Mouse (Mus musculus) erythroblast, embryonic 14.5 days (primary cell): ENCODE data around the gene Gm13278. TPM values are rescaled to one million over a fixed set of nuclear protein-coding genes. Genes with fewer than 3 reads are reported as not detected.
"Not testable (repeated sequence)": the region's sequence is repeated elsewhere in the genome, so short reads cannot be mapped to it uniquely, and the experiment has no call there.

ENCODE experiments used
- H3K27me3 ChIP-seq: 2 replicates; pipeline ENCODE4 v1.6.1; 2012; ENCODE audit warnings: inconsistent platforms; ENCODE audit not compliant: control insufficient read depth
- H3K36me3 ChIP-seq: 2 replicates; pipeline ENCODE4 v1.6.1; 2012; ENCODE audit warnings: mild to moderate bottlenecking, inconsistent platforms; ENCODE audit not compliant: control insufficient read depth
- H3K4me1 ChIP-seq: 2 replicates; pipeline ENCODE4 v1.6.1; 2012; ENCODE audit warnings: inconsistent platforms; ENCODE audit not compliant: control insufficient read depth
- H3K4me3 ChIP-seq: replicated peaks from 2 replicates; pipeline ENCODE3; 2012; ENCODE audit warnings: moderate library complexity, mild to moderate bottlenecking, inconsistent platforms
- H3K9me3 ChIP-seq: 2 replicates; pipeline ENCODE4 v1.6.1; 2012; ENCODE audit warnings: low read length, inconsistent platforms, mixed read lengths; ENCODE audit not compliant: control insufficient read depth
- polyA plus RNA-seq: library from polyadenylated mRNA; stranded (reverse); fragments of >175 nt; gene quantifications from 2 replicates; pipeline ENCODE4 v1.2.3, GENCODE M21; 2012

Gm13278 gene
- polyA plus RNA-seq, 1 experiment: not detected

- not testable (repeated sequence) for H3K36me3 ChIP-seq, H3K4me3 ChIP-seq, H3K27me3 ChIP-seq, H3K4me1 ChIP-seq, H3K9me3 ChIP-seq
Observed at GRCm38 (mm10) chr4:88773534-88773933, 17.8 kb upstream of the Gm13278 start, which contains the start of gene Gm13290. Gm13290 (plus strand) TSS chr4:88773834.

GRCm38 (mm10) chr4:88776622-88777021, 14.7 kb upstream of the Gm13278 start, which contains the start of gene Gm13289:
Gm13289 (plus strand) TSS chr4:88776922.
- not testable (repeated sequence) for H3K9me3 ChIP-seq, H3K4me1 ChIP-seq, H3K4me3 ChIP-seq, H3K36me3 ChIP-seq, H3K27me3 ChIP-seq

- not testable (repeated sequence) for H3K36me3 ChIP-seq, H3K4me1 ChIP-seq, H3K4me3 ChIP-seq, H3K9me3 ChIP-seq, H3K27me3 ChIP-seq
Observed at GRCm38 (mm10) chr4:88779550-88779949, 11.8 kb upstream of the Gm13278 start, which contains the start of gene Gm13272. Gm13272 (plus strand) TSS chr4:88779850.

- H3K9me3 ChIP-seq, H3K36me3 ChIP-seq, H3K27me3 ChIP-seq, H3K4me1 ChIP-seq, H3K4me3 ChIP-seq: not testable (repeated sequence)
Observed at GRCm38 (mm10) chr4:88780320-88780719, 11.0 kb upstream of the Gm13278 start.

GRCm38 (mm10) chr4:88781831-88782230, 9.5 kb upstream of the Gm13278 start, which contains the start of gene Ifnz:
Ifnz (plus strand) TSS chr4:88782131.
- not testable (repeated sequence) for H3K36me3 ChIP-seq, H3K27me3 ChIP-seq, H3K4me3 ChIP-seq, H3K4me1 ChIP-seq, H3K9me3 ChIP-seq

GRCm38 (mm10) chr4:88782335-88782734, 9.0 kb upstream of the Gm13278 start:
- not testable (repeated sequence) for H3K36me3 ChIP-seq, H3K9me3 ChIP-seq, H3K27me3 ChIP-seq, H3K4me1 ChIP-seq, H3K4me3 ChIP-seq

GRCm38 (mm10) chr4:88785409-88785808, 5.9 kb upstream of the Gm13278 start, which contains the start of gene Gm13276:
Gm13276 (plus strand) TSS chr4:88785709.
- not testable (repeated sequence) for H3K9me3 ChIP-seq, H3K27me3 ChIP-seq, H3K4me1 ChIP-seq

GRCm38 (mm10) chr4:88788402-88788801, 2.9 kb upstream of the Gm13278 start, which contains the start of gene Gm13277:
Gm13277 (plus strand) TSS chr4:88788632.
- not testable (repeated sequence) for H3K27me3 ChIP-seq, H3K4me1 ChIP-seq, H3K36me3 ChIP-seq, H3K9me3 ChIP-seq, H3K4me3 ChIP-seq

More at GRCm38 (mm10) chr4:88785409-88785808, 5.9 kb upstream of the Gm13278 start, which contains the start of gene Gm13276:
- not testable (repeated sequence) for H3K4me3 ChIP-seq, H3K36me3 ChIP-seq

- not testable (repeated sequence) for H3K4me3 ChIP-seq, H3K36me3 ChIP-seq
Observed at GRCm38 (mm10) chr4:88793936-88794675, 2.8 kb downstream of the Gm13278 start, which contains the start of gene Gm13275. Gm13275 (plus strand) TSS chr4:88794487.

GRCm38 (mm10) chr4:88797097-88797496, 5.7 kb downstream of the Gm13278 start, which contains the start of gene Gm13279:
Gm13279 (plus strand) TSS chr4:88797397.
- H3K36me3 ChIP-seq, H3K4me1 ChIP-seq, H3K9me3 ChIP-seq, H3K27me3 ChIP-seq, H3K4me3 ChIP-seq: not testable (repeated sequence)

More at GRCm38 (mm10) chr4:88793936-88794675, 2.8 kb downstream of the Gm13278 start, which contains the start of gene Gm13275:
- H3K9me3 ChIP-seq, H3K4me1 ChIP-seq, H3K27me3 ChIP-seq: not testable (repeated sequence)

GRCm38 (mm10) chr4:88799365-88799764, 8.0 kb downstream of the Gm13278 start, which contains the start of gene Gm13285:
Gm13285 (plus strand) TSS chr4:88799665.
- not testable (repeated sequence) for H3K4me3 ChIP-seq, H3K4me1 ChIP-seq, H3K36me3 ChIP-seq

GRCm38 (mm10) chr4:88802954-88803353, 11.6 kb downstream of the Gm13278 start, which contains the start of gene Gm13287:
Gm13287 (plus strand) TSS chr4:88803254.
- H3K27me3 ChIP-seq, H3K9me3 ChIP-seq, H3K4me1 ChIP-seq, H3K4me3 ChIP-seq, H3K36me3 ChIP-seq: not testable (repeated sequence)

More at GRCm38 (mm10) chr4:88799365-88799764, 8.0 kb downstream of the Gm13278 start, which contains the start of gene Gm13285:
- H3K9me3 ChIP-seq, H3K27me3 ChIP-seq: not testable (repeated sequence)

- H3K4me3 ChIP-seq, H3K4me1 ChIP-seq, H3K9me3 ChIP-seq, H3K36me3 ChIP-seq, H3K27me3 ChIP-seq: not testable (repeated sequence)
Observed at GRCm38 (mm10) chr4:88805231-88805630, 13.9 kb downstream of the Gm13278 start, which contains the start of gene Gm13288. Gm13288 (plus strand) TSS chr4:88805531.

- not testable (repeated sequence) for H3K36me3 ChIP-seq, H3K4me1 ChIP-seq, H3K27me3 ChIP-seq, H3K9me3 ChIP-seq, H3K4me3 ChIP-seq
Observed at GRCm38 (mm10) chr4:88805761-88806160, 14.4 kb downstream of the Gm13278 start.
